Mouse (Mus musculus) embryonic stem cell, embryonic (primary cell): ENCODE results near the gene Nf2.

Source experiments
- CTCF ChIA-PET, 4 experiments: fragments of 300-600 bp in 2 of 4; fragments of 350-600 bp in 2 of 4; sonication (Branson Sonifier 250); formaldehyde crosslinking; loops; one replicate each; lab custom pipeline; 2022; ENCODE audit warnings: inconsistent platforms in 2 of 4; lab: Charles Lee
- POLR2A ChIA-PET, 4 experiments: fragments of 300-600 bp in 2 of 4; fragments of 350-600 bp in 2 of 4; sonication (Branson Sonifier 250); formaldehyde crosslinking; loops; one replicate each; lab custom pipeline; 2022; ENCODE audit warnings: antibody characterized with exemption in 4 of 4, inconsistent platforms in 1 of 4; lab: Charles Lee

Gene Nf2

DNA sequence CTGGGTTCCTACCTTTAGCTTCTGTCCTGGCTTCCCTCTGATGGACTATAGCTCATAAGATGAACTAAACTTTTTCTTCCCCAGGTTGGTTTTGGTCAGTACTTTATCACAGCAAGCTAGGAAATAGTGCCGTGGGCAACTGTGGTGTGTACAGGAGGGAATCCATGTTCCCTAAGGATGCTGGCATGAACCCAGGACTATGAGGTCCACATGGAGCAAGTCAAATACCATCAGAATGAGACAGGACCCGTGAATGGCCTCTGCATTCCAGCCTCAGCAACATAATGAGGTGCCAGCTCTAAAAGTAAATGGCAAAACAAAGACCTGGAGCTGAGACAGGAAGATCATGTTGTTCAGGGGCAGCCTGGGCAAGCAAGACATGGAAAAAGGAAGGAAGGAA, 9.1 kb upstream of the Nf2 start:
- ChIA-PET CTCF (interaction anchor here in 1 of 4 experiments (0.9 to 2.2 kb wide), 5 partner anchors 9 to 22 kb away, joined by 3 to 8 read pairs (median 4); no protein-coding TSS in a partner anchor), POLR2A (interaction anchor here in 3 of 4 experiments (0.5 to 14.3 kb wide), 9 partner anchors 9 to 1051 kb away, joined by 3 to 162 read pairs (median 4); partner anchors contain the start of genes Nf2 (in 2 of the 3) and Nipsnap1 (in 2 of the 3))

DNA sequence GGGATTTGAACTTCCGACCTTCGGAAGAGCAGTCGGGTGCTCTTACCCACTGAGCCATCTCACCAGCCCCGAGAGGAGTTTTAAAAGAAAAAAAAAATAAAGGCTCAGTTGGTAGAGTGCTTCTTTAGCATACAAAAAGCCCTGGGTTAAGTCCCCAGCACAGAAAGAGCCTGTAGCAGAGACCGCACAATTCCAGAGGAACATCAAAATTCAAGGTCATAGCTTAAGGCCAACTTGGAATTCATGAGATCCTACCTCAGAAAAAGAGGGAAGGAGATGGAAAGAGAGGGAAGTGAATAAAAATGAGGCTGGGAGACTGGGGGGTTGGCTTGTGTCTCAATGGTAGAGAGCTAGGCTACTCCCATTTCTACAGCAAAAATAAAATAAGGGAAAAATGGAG, 4.8 kb upstream of the Nf2 start:
- ChIA-PET CTCF (interaction anchor here (0.5 to 1.5 kb wide), 8 partner anchors 10 to 624 kb away, joined by 3 to 10 read pairs (median 3); no protein-coding TSS in a partner anchor), POLR2A (interaction anchor here in 2 of 4 experiments (0.6 to 1.9 kb wide), 10 partner anchors 11 to 552 kb away, joined by 3 to 5 read pairs (median 4); partner anchors contain the start of gene Nipsnap1 (in 2 of the 2))

DNA sequence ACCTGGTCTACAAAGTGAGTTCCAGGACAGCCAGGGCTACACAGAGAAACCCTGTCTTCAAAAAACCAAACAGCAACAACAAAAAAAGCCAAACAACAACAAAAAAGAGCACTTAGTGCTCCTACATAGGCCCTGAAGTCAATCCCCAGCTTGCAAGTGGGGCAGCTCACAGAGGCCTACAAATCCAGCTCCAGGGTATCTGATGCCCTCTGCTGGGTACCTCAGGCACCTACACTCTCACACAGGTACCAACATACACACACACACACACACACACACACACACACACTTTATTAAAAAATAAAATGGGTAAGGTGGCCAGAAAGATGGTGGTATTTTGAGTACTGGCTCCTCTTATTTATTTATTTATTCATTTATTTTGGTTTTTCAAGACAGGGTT, 3.7 kb upstream of the Nf2 start:
- ChIA-PET POLR2A (interaction anchor here in 3 of 4 experiments (0.6 to 7.8 kb wide), 10 partner anchors 9 to 305 kb away, joined by 3 to 162 read pairs (median 4); partner anchors contain the start of gene Nipsnap1 (in 1 of the 3)), CTCF (interaction anchor here in 3 of 4 experiments (0.6 to 1.6 kb wide), 8 partner anchors 9 to 1502 kb away, joined by 3 to 7 read pairs (median 5); partner anchors contain the start of gene Nipsnap1 (in 1 of the 3))

DNA sequence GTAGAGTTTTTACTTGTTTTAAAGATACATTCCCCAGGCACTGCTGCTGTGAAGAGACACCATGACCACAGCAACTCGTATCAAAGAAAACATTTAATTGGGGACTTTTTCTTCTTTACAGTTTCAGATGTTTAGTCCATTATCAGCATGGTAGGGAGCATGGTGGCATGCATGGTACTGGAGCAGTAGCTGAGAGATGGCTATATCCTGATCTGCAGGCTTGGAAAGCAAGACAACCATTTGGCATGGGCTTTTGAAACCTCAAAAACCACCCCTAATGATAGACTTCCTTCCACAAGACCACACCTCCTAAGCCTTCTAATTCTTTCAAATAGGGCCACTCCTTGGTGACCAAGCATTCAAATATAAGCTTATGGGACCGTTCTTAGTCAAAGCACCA, 1.1 kb upstream of the Nf2 start:
- ChIA-PET CTCF (interaction anchor here in 2 of 4 experiments (0.7 to 3.3 kb wide), 2 partner anchors 12 to 16 kb away, joined by 3 to 15 read pairs; no protein-coding TSS in a partner anchor), POLR2A (interaction anchor here in 3 of 4 experiments (0.7 to 7.8 kb wide), 18 partner anchors 8 to 610 kb away, joined by 3 to 162 read pairs (median 4); partner anchors contain the start of genes Nipsnap1 (in 2 of the 3) and Thoc5 (in 1 of the 3))

DNA sequence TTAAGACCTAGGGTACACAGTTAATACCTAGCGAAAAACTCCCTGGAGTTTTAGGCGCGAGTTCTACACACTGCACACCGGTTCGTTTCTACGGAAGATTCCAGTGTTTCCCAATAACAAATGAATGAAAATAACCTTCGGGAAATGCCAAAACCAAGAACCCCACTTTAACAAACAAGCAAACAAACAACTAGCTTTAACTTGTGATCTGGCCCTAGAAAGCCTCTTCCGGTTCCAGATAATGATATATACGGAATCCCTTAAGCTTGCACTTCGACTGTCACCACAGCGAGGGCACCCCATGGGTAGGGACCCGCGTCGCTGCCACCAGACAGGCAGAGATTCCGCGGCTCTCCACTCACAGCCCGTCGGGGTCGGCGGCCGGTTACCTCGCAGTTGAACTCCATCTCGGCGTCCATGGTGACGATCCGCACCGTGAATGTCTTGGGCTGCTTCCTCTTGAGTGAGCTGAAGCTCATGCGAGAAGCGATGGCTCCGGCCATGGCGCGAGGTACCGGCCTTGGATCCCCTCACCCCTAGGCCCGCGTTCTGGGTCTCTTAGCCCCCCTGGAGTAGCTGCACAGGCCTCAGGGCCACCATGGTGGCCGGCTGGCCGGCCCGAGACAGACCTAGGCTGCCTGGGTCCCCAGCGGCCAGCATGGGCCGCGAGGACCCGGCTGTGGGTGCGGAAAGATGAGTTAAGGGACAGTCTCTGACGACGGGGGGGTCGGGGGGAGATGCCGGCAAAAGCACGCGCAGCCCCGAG, 670 bp downstream of the Nf2 start:
- POLR2A ChIA-PET = interaction anchor here (0.5 to 7.8 kb wide), 55 partner anchors 9 to 914 kb away, joined by 3 to 162 read pairs (median 4); partner anchors contain the start of genes Nipsnap1 (in 2 of the 4), Ascc2 (in 1 of the 4), Nefh (in 1 of the 4) and Sec14l2 (in 1 of the 4)
- CTCF ChIA-PET = interaction anchor here (0.7 to 4.1 kb wide), 21 partner anchors 10 to 578 kb away, joined by 3 to 21 read pairs (median 5); partner anchors contain the start of gene Nipsnap1 (in 1 of the 4)

DNA sequence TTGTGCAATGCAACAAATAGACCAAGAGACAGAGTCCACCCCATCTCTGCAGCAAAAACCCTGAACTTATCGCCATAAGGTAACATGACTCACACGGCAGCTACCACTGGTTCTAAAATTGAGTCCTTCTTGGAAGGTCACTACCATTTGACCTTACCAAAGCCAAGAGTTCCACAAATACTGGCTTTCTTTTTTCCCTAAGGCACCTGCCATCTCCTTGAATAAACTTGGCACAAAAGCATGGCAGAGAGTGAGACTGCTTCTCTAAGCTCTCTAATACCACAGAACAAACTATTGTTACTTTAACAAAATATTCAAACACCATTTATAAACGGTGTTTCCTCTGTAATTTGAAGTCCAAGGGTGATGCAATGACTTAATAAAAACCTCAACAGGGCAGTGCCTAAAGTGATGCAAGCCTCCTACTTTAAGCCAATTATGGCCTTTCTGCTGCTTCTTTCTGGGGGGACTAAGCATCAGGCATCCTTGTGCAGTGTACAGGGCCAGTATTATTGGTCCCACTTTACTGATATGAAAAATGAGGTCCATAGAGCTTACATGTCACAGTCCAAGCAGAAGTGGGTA, 8.3 kb downstream of the Nf2 start:
- CTCF ChIA-PET = interaction anchor here in 2 of 4 experiments (0.9 to 1.3 kb wide), 2 partner anchors 25 to 42 kb away, joined by 3 to 4 read pairs; no protein-coding TSS in a partner anchor
- POLR2A ChIA-PET = interaction anchor here in 1 of 4 experiments (1.2 kb wide), 1 partner anchor 18 kb away, joined by 3 read pairs; no protein-coding TSS in a partner anchor

DNA sequence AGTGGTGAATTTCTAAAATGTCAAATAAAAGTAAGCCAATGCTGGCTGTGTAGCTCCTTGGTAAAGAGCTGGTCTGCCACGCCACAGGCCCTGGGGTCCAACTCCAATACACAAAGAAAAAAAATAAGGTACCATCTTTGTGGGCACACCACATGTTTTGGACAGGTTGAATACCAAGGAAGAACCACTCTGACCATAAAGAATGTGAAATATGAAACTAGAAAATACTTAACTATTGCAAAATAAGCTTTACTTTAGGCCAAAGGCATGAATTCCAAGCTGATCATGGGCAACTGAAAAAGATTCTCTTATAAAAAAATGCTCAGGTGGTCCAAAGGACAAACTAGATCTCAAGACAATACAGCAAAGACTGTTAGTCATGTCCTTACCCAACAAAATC, 11.1 kb downstream of the Nf2 start:
- ChIA-PET POLR2A (interaction anchor here in 1 of 4 experiments (0.8 to 3.3 kb wide), 6 partner anchors 10 to 217 kb away, joined by 3 to 15 read pairs (median 5); no protein-coding TSS in a partner anchor), CTCF (interaction anchor here in 3 of 4 experiments (0.6 to 2.6 kb wide), 5 partner anchors 10 to 883 kb away, joined by 3 to 19 read pairs (median 4); partner anchors contain the start of gene Nf2 (in 1 of the 3))

DNA sequence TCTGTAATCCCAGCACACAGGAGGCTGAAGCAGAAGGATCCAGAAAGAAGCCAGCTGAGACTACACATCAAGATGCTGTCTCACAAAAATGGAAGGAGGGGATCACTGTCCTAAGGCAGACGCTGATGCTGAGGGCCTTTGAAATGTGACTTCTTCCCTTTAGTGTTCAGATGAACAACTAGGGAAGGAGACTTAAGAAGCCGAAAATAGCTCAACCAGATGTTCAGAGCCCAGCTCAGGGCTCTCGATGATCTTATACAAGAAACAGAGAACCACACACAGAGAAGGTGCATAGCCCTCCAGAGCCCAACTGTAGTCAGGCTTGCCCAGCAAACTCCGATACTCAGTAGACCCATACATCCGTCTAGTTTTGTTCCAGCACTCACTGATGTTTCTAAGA, 12.0 kb downstream of the Nf2 start:
- POLR2A ChIA-PET = interaction anchor here (0.6 to 3.3 kb wide), 21 partner anchors 9 to 243 kb away, joined by 3 to 15 read pairs (median 4); partner anchors contain the start of genes Nipsnap1 (in 2 of the 4), Mtmr3 (in 1 of the 4) and Nf2 (in 1 of the 4)
- CTCF ChIA-PET = interaction anchor here (0.5 to 2.9 kb wide), 54 partner anchors 8 to 813 kb away, joined by 3 to 32 read pairs (median 4); partner anchors contain the start of genes Nf2 (in 3 of the 4) and Nipsnap1 (in 1 of the 4)

DNA sequence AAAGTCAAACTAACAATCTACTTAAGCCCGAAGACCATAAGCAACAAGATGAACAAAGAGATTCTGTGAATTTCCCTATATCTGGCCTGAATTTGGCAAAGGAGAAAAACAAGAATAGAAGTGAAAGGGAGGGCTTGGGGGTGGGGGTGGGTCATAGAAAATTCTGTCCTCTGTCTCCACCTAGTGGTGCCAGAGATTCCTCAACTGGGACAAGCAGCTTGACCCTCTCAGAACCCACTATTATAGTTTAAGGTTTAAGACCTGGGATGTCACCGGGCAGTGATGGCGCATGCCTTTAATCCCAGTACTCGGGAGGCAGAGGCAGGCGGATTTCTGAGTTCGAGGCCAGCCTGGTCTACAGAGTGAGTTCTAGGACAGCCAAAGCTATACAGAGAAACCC, 12.6 kb downstream of the Nf2 start:
- CTCF ChIA-PET = interaction anchor here (0.5 to 2.9 kb wide), 56 partner anchors 9 to 812 kb away, joined by 3 to 32 read pairs (median 4); partner anchors contain the start of genes Nf2 (in 3 of the 4) and Nipsnap1 (in 1 of the 4)
- POLR2A ChIA-PET = interaction anchor here (0.6 to 3.3 kb wide), 23 partner anchors 9 to 242 kb away, joined by 3 to 15 read pairs (median 4); partner anchors contain the start of genes Nipsnap1 (in 2 of the 4), Mtmr3 (in 1 of the 4) and Nf2 (in 1 of the 4)

DNA sequence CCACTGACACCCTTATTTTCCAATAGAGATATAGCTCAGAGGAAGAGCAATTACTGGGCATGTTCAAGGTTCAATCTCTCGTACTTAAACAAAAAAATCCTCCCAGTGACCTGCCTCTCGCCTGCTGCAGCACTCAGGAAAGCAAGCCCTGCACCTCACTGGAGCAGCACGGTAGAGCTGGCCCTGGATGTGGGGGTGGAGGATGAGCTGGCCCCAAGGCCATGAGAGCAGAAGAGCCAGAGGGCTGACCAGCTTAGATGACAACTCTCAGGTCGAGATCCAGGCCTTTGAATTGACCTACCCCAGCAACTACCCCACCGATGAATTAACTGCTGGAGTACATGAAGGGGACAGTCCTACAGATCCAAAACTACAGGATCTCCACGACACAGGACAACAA, 13.9 kb downstream of the Nf2 start:
- ChIA-PET CTCF (interaction anchor here in 3 of 4 experiments (0.6 to 2.9 kb wide), 8 partner anchors 11 to 397 kb away, joined by 3 to 32 read pairs (median 6); partner anchors contain the start of gene Nf2 (in 1 of the 3)), POLR2A (interaction anchor here in 3 of 4 experiments (0.6 to 2.8 kb wide), 9 partner anchors 13 to 1661 kb away, joined by 3 to 8 read pairs (median 3); partner anchors contain the start of gene Nf2 (in 1 of the 3))

DNA sequence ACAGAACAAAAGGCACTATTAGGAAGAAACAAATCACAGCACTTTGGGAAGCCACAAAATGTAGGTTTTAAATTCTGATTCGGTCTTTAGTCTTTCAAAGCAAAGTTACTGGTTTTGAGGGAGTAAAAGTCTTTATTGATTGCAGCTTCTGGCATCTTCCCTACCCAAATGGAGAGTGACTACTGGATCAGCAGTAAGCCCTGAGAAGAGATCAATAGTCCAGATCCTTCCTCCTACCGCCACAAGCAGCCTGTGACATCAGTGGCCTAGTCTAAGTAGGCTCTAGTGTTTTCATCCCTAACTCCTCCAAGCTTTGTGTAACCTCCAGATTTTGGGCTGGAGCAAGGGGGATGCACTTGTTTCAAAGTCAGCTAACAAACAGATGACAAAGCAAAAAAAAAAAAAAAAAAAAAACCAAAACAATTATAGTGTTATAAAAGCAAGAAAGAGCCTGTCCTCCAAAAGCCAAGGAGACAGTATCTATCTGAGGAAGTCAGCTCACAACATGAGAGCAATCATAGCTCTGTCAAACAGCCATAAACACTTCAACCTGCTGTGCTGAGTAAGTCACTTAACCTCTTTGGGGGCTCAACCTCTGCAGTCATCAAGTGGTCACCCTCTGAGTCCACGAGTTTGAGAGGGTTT, 15.9 kb downstream of the Nf2 start:
- CTCF ChIA-PET = interaction anchor here in 3 of 4 experiments (0.6 to 1.1 kb wide), 9 partner anchors 10 to 1459 kb away, joined by 3 to 9 read pairs (median 3); no protein-coding TSS in a partner anchor
- POLR2A ChIA-PET = interaction anchor here in 2 of 4 experiments (0.7 to 2.6 kb wide), 5 partner anchors 10 to 138 kb away, joined by 3 to 6 read pairs (median 4); no protein-coding TSS in a partner anchor

DNA sequence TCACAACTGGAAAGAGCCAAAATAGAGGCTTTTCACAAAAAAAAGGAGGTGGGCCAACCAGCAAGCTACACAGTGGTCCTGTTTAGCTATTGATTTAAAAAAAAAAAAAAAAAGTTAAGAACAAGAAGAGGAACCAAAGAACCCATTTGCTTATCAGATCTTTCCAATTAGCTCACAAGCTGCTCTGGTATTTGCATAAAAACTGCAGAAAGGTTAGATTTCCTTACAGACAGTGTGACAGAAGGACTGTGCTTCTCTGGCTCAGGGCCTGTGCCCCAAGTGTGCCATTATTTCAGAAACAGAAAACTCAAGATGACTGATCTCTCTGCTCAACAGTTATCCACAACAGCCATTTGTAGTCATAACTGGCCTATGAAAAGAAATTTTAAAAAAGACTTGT, 18.3 kb downstream of the Nf2 start:
- POLR2A ChIA-PET = interaction anchor here in 3 of 4 experiments (0.6 to 1.0 kb wide), 3 partner anchors 9 to 22 kb away, joined by 3 read pairs; no protein-coding TSS in a partner anchor

DNA sequence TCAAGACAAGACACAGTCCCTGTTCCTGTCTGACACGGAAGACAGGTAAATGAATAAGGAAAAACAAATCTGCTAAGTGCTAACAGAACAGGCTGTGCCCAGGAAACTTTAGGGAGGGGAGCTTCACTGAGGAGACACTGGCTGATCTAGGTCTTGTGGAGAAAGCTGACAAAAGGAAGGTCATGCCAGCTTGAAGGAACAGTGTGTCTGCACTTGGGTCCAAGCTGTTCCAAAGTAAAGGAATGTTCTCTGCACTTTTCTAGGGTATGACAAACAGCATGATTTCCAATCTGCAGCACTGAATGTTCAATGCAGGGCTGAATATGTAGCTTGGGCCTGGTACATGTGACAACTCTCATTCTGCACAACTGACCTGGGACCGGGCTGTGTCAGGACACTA, 21.4 kb downstream of the Nf2 start:
- ChIA-PET CTCF (interaction anchor here in 2 of 4 experiments (0.9 to 1.7 kb wide), 3 partner anchors 9 to 55 kb away, joined by 3 to 5 read pairs (median 3); no protein-coding TSS in a partner anchor), POLR2A (interaction anchor here in 3 of 4 experiments (0.5 to 1.7 kb wide), 7 partner anchors 10 to 131 kb away, joined by 3 to 6 read pairs (median 4); no protein-coding TSS in a partner anchor)

More for the DNA sequence above, 18.3 kb downstream of the Nf2 start:
- CTCF ChIA-PET = interaction anchor here in 2 of 4 experiments (0.6 to 1.4 kb wide), 5 partner anchors 9 to 419 kb away, joined by 3 to 9 read pairs (median 3); no protein-coding TSS in a partner anchor

DNA sequence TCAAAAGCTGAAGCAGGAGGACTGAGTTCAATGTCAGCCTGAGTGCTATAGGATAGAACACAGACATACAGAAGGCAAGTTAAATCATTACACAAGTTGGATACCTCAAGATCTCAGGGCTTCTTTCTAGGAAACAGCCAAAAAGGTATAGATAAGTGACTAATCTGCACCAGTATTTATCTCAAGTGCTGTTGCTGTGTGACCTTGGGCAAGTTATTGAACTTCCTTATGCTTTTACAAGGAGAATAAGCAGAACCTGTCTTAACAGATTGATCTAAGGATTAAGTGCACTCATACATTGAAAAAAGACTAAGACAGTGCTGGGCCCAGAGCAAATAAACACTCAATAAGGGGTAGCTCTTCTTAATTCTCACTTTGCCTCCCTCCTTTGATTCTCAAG, 22.0 kb downstream of the Nf2 start:
- POLR2A ChIA-PET = interaction anchor here in 3 of 4 experiments (0.5 to 1.7 kb wide), 8 partner anchors 10 to 131 kb away, joined by 3 to 6 read pairs (median 4); no protein-coding TSS in a partner anchor
- CTCF ChIA-PET = interaction anchor here in 2 of 4 experiments (0.9 to 1.7 kb wide), 3 partner anchors 9 to 56 kb away, joined by 3 to 5 read pairs (median 3); no protein-coding TSS in a partner anchor

DNA sequence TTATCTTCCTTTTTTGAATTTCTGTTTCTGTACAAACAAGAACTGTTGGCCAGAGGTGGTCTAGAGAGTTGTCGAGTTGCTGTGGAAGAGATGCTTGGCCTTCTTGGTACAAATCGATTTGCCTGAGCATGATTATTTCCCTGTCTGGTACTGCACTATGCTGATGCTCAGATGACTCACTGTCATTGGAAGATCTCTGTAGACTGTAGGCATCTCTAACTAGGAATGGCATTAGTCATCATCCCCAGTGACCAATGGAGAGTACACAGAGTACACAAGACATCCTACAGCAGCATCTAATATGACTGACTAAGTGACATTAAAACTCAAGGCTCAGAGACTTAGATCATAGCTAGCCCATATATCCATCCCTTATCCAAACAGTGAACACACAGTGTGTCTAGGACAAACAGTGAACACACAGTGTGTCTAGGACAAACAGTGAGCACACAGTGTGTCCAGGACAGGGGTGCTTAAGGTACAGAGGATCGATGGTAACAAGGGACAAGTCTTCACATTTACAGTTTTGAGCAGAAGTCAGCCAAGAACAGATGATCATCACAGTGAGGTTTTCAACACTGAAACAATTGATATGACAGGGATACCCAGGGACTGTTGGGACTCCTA, 23.1 kb downstream of the Nf2 start:
- ChIA-PET CTCF (interaction anchor here in 1 of 4 experiments (0.7 to 1.7 kb wide), 2 partner anchors 11 to 57 kb away, joined by 4 to 5 read pairs; no protein-coding TSS in a partner anchor), POLR2A (interaction anchor here in 2 of 4 experiments (0.6 to 2.3 kb wide), 5 partner anchors 15 to 1111 kb away, joined by 3 to 5 read pairs (median 4); no protein-coding TSS in a partner anchor)
